Mouse (Mus musculus): ENCODE results near the gene Pou6f2. TPM values are rescaled to one million over a fixed set of nuclear protein-coding genes. Genes with fewer than 3 reads are reported as not detected.

Pou6f2 gene
- 0.08 TPM in 1 of 2 replicates, not detected in the other for polyA plus RNA-seq (2012; rRNA removed)

GRCm38 (mm10) chr13:18397586-18397985 lies at the start of gene Pou6f2:
TSS of gene Pou6f2 (minus strand) at chr13:18397686.
- DNase-seq (ENCODE audit: low read depth): no peak

- DNase-seq (ENCODE audit: low read depth): no peak
Observed at GRCm38 (mm10) chr13:18439858-18440257, 42.4 kb upstream of the Pou6f2 start.

GRCm38 (mm10) chr13:18387673-18388072 lies 9.8 kb downstream of the Pou6f2 start:
- no peak for DNase-seq (ENCODE audit: low read depth)

- DNase-seq (ENCODE audit: low read depth): no peak
Observed at GRCm38 (mm10) chr13:18363373-18363772, 34.1 kb downstream of the Pou6f2 start.

GRCm38 (mm10) chr13:18344580-18345333 lies 52.7 kb downstream of the Pou6f2 start:
- DNase-seq (ENCODE audit: low read depth): no peak

GRCm38 (mm10) chr13:18338910-18339501 lies 58.5 kb downstream of the Pou6f2 start:
- DNase-seq (ENCODE audit: low read depth): no peak

- no peak for DNase-seq (ENCODE audit: low read depth)
Observed at GRCm38 (mm10) chr13:18338022-18338421, 59.5 kb downstream of the Pou6f2 start.

- no peak for DNase-seq (ENCODE audit: low read depth)
Observed at GRCm38 (mm10) chr13:18334035-18334434, 63.5 kb downstream of the Pou6f2 start.

GRCm38 (mm10) chr13:18332596-18332995 lies 64.9 kb downstream of the Pou6f2 start:
- DNase-seq (ENCODE audit: low read depth): no peak

GRCm38 (mm10) chr13:18323980-18324678 lies 73.4 kb downstream of the Pou6f2 start:
- no peak for DNase-seq (ENCODE audit: low read depth)

- no peak for DNase-seq (ENCODE audit: low read depth)
Observed at GRCm38 (mm10) chr13:18323407-18323806, 74.1 kb downstream of the Pou6f2 start.

- DNase-seq (ENCODE audit: low read depth): no peak
Observed at GRCm38 (mm10) chr13:18312613-18313012, 84.9 kb downstream of the Pou6f2 start.

- no peak for DNase-seq (ENCODE audit: low read depth)
Observed at GRCm38 (mm10) chr13:18309024-18309423, 88.5 kb downstream of the Pou6f2 start.

- DNase-seq (ENCODE audit: low read depth): no peak
Observed at GRCm38 (mm10) chr13:18306506-18307145, 90.9 kb downstream of the Pou6f2 start.

GRCm38 (mm10) chr13:18299966-18300365 lies 97.5 kb downstream of the Pou6f2 start:
- no peak for DNase-seq (ENCODE audit: low read depth)

- DNase-seq (ENCODE audit: low read depth): no peak
Observed at GRCm38 (mm10) chr13:18293438-18293837, 104.0 kb downstream of the Pou6f2 start.

GRCm38 (mm10) chr13:18290253-18290914 lies 107.1 kb downstream of the Pou6f2 start:
- DNase-seq (ENCODE audit: low read depth): no peak

- no peak for DNase-seq (ENCODE audit: low read depth)
Observed at GRCm38 (mm10) chr13:18287536-18287935, 110.0 kb downstream of the Pou6f2 start.

GRCm38 (mm10) chr13:18282361-18282982 lies 115.0 kb downstream of the Pou6f2 start:
- no peak for DNase-seq (ENCODE audit: low read depth)

- no peak for DNase-seq (ENCODE audit: low read depth)
Observed at GRCm38 (mm10) chr13:18281084-18281483, 116.4 kb downstream of the Pou6f2 start.

GRCm38 (mm10) chr13:18253131-18253530 lies 144.4 kb downstream of the Pou6f2 start:
- no peak for DNase-seq (ENCODE audit: low read depth)
